Mouse (Mus musculus) C2C12 (cell line): Measurements from ENCODE around the gene Pxdc1.

ENCODE experiments used
- CTCF ChIP-seq: IDR thresholded peaks from one replicate; pipeline ENCODE4 v1.5.1; 2011; ENCODE audit not compliant: control insufficient read depth, insufficient read depth, insufficient read length
- MYOG ChIP-seq: IDR thresholded peaks from one replicate; pipeline ENCODE4 v1.6.1; 2011; ENCODE audit not compliant: control insufficient read depth, insufficient read length; ENCODE audit errors: extremely low read depth
- USF1 ChIP-seq: IDR thresholded peaks from one replicate; pipeline ENCODE4 v1.6.1; 2011; ENCODE audit warnings: low read depth, mild to moderate bottlenecking, control low read depth, moderate library complexity

GRCm38 (mm10) chr13:34605206-34605605 lies 48.1 kb downstream of the Pxdc1 start:
- TF ChIP-seq CTCF (no peak), USF1 (no peak), MYOG (no peak)
